Mouse (Mus musculus) gastrocnemius, adult 2 months (tissue): ENCODE measurements around the gene Ddrgk1. TPM values are rescaled to one million over a fixed set of nuclear protein-coding genes. Genes with fewer than 3 reads are reported as not detected.
"Not testable (repeated sequence)": the region's sequence is repeated elsewhere in the genome, so short reads cannot be mapped to it uniquely, and the experiment has no call there.

Source experiments
- DNase-seq: peaks from one replicate; pipeline ENCODE4 v3.0.0; 2022
- H3K27ac ChIP-seq: fragments of 200-600 bp; 2 replicates; pipeline ENCODE4 v1.8.1; 2022; ENCODE audit warnings: mild to moderate bottlenecking
- H3K4me3 ChIP-seq: fragments of 200-600 bp; 2 replicates; pipeline ENCODE4 v1.8.1; 2022; ENCODE audit warnings: mild to moderate bottlenecking, moderate library complexity
- CTCF ChIP-seq: fragments of 200-600 bp; IDR thresholded peaks from 2 replicates; pipeline ENCODE4 v1.8.1; 2022; ENCODE audit warnings: antibody characterized with exemption, mild to moderate bottlenecking, moderate library complexity
- intact Hi-C: fragments of 180-260 bp; cut with DNase I; formaldehyde crosslinking; loops from one replicate; pipeline ENCODE4 v1.15.1; 2025
- total RNA-seq, 2 experiments: library from RNA; stranded (reverse); gene quantifications; 2 replicates each; pipeline ENCODE4 v1.2.3; 2021

The Ddrgk1 gene
- total RNA-seq, 2 experiments from 2014 or later = 104 to 127 TPM

DNA sequence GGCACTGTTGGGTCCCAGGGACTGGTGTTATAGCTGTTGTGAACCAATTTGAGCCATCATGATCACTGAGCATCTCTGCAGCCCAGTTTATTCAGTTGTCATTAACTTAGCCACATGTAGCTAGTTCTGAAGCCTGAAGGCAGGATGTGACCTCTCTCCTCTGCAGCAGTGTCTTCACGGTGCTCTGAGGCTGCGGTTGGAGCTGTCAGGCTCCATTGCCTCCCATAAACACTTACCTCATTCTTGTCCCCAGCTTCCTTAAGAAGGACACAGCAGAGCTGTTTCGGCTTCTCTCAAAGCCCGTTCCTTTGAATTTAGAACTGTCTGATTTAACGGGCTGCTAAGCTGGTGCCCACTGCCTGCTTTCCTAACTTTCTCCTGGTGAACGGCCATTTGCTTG is 15.4 kb upstream of the Ddrgk1 start:
- no peak for TF ChIP-seq CTCF
- intact Hi-C loops = no loop called here
- no peak for DNase-seq
- no peak overlapping the region for H3K4me3 ChIP-seq
- H3K27ac ChIP-seq = no peak overlapping the region

GRCm38 (mm10) chr2:130679154-130679553 is 14.7 kb upstream of the Ddrgk1 start:
- no peak overlapping the region for H3K4me3 ChIP-seq
- intact Hi-C loops = no loop called here
- no peak overlapping the region for H3K27ac ChIP-seq
- DNase-seq = no peak
- no peak for TF ChIP-seq CTCF

DNA sequence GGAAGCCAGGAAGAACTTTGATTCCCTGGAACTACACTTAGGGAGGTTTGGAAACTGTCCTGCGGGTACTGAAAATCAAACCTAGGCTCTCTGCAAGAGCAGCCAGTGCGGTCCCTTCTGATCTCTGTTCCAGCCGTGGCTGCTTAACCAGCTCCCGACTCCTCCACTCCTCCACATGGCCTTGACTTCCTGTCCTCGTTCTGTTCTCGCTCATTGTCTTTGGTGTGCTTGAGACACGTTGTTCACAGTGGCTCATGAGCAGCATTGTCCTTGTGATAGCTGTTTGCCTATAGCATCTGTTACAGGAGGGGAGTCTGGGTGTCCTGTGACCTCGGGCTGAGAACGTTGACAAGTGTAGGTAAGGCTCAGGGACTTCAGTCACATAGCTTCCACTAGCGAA is 12.8 kb upstream of the Ddrgk1 start:
- intact Hi-C loops = no loop called here
- TF ChIP-seq CTCF = no peak
- no peak overlapping the region for H3K27ac ChIP-seq
- DNase-seq = no peak
- H3K4me3 ChIP-seq = no peak overlapping the region

DNA sequence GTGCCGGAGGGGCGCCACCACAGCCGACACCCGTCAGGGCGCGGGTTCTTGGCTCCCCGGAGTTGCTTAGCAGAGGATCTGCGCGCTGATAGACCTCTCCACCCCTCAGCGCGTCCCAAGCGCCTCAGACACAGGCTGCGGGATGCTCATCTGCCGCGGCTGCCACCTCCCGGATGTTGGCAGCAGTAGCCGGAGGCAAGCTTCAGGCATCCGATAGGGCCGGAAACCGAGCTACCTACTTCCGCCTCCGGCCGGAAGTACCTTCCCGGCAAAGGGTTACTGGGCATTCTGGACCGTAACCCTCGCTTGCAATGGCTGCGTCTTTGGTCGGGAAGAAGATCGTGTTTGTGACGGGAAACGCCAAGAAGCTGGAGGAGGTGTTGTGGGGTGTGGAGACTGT is 3.1 kb upstream of the Ddrgk1 start, which contains the start of gene Itpa:
Gene Itpa, plus strand, starts transcription at position 52 of the 400 bp plus-strand sequence.
- peak; percentile 92 for DNase-seq
- Histone ChIP-seq H3K4me3 (peak within 1 kb of the TSS; percentile 89), H3K27ac (peak within 1 kb of the TSS; percentile 92)
- TF ChIP-seq CTCF = peak; percentile 52
- intact Hi-C loops = no loop called here

DNA sequence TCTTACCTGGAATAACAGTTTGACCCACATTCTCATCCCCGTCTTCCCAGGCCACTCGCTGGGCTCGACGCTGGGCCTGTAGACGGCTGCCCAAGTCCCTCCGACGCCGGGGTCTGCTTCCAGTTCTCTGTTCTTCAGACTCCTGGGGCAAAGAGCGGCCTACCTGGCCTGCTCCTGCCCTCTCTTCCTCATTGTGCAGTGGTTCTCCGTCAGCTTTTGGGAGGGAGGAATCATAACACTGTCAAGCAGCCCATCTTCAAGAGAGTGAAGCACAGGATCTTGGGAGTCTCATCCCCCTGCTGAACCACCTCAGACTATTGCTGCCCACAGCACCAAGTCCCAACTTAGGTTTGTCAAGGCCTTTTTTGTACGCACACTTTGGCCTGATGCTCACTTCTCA is 1.1 kb downstream of the Ddrgk1 start:
- H3K27ac ChIP-seq = peak overlapping the region; percentile 1; the same call in 1 of the 2 replicates
- TF ChIP-seq CTCF = no peak
- intact Hi-C loops = no loop called here
- DNase-seq = no peak
- peak overlapping the region; percentile 87 for H3K4me3 ChIP-seq

DNA sequence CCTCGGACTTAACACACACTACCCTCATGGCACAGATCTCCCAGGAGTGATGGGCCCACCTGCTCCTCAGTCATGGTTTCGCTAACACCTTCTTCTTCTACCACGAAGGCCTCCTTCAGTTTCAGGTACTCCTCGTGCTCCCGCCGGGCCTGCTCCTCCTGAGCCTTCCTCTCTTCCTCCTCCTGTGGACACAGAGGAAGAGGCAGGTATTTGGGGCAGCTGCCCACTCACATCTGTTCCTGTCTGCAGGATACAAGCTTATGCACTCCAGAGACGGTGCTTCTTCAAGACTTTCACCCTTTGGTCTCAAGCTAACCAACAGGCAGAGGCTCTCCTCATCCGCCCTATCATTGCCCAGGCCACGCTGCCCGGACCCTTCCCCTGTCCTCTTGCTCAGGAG is 5.9 kb downstream of the Ddrgk1 start:
- TF ChIP-seq CTCF = no peak
- no peak for DNase-seq

GRCm38 (mm10) chr2:130657541-130657940 is 6.9 kb downstream of the Ddrgk1 start:
- no peak for TF ChIP-seq CTCF
- no peak overlapping the region for H3K27ac ChIP-seq
- no peak for DNase-seq
- H3K4me3 ChIP-seq = no peak overlapping the region
- intact Hi-C loops = no loop called here

More for the DNA sequence above, 5.9 kb downstream of the Ddrgk1 start:
- Histone ChIP-seq H3K4me3 (no peak overlapping the region), H3K27ac (no peak overlapping the region)
- intact Hi-C loops = no loop called here

GRCm38 (mm10) chr2:130656536-130656935 is 7.9 kb downstream of the Ddrgk1 start:
- intact Hi-C loops = no loop called here
- no peak for TF ChIP-seq CTCF

DNA sequence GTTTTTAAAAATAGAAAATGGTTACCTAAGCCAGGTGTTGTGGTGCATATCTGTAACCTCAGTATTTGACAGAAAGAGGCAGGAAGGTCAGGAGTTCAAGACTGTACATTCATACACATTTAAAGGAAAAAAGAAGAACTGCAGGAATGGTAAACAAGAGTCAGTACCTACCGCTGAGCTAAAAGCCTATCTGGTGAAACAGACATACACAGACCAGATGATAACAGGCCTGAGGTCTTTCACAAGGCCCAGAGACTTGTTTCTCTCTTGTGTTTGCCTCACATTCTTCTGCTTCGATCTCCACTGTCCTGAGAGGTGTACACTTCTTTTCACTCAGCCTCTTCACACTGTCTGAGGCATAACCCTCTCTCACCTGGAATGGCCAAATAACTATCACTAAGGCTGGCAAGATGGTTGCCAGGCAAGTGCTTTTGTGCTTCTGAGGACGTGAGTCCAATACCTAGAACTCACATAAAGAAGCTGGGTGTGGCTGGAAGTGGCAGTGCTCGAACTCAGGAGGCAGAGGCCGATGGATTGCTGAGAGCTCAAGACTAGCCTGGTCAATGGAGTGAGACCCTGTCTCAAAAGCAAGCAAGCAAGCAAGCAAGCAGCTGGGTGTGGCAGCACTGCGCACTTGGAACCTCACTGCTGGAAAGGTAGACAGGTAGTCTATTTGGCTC is 8.7 kb downstream of the Ddrgk1 start:
- H3K4me3 ChIP-seq = no peak overlapping the region
- intact Hi-C loops = no loop called here
- no peak for TF ChIP-seq CTCF
- H3K27ac ChIP-seq = no peak overlapping the region
- DNase-seq = no peak

More at GRCm38 (mm10) chr2:130656536-130656935, 7.9 kb downstream of the Ddrgk1 start:
- no peak for DNase-seq
- H3K4me3 ChIP-seq = no peak overlapping the region
- no peak overlapping the region for H3K27ac ChIP-seq

DNA sequence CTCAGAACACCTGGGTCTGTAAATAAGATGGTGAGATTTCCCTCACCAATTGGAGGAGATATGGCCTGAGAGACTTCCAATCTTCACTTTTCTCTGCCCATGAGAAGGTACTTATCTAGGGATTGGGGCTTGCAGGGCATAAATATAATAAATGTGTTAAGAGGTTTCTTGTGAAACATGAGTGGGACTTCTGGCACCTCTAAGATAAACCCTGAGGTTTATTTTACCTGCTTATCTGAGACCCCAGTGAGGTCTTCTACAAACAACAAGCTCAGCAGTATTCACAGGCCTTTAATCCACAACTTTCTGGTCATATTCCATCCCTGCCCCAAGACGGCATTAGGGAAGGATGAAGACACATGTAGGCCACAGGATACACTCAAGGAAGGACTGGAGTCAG is 10.7 kb downstream of the Ddrgk1 start:
- no peak for TF ChIP-seq CTCF
- no peak overlapping the region for H3K27ac ChIP-seq
- intact Hi-C loops = no loop called here
- no peak for DNase-seq
- no peak overlapping the region for H3K4me3 ChIP-seq

- Histone ChIP-seq H3K4me3 (no peak overlapping the region), H3K27ac (no peak overlapping the region)
- intact Hi-C loops = no loop called here
- no peak for TF ChIP-seq CTCF
- DNase-seq = no peak
Observed at GRCm38 (mm10) chr2:130653303-130653702, 11.2 kb downstream of the Ddrgk1 start.

- intact Hi-C loops = not testable (repeated sequence)
Observed at GRCm38 (mm10) chr2:130649028-130649427, 15.4 kb downstream of the Ddrgk1 start.

DNA sequence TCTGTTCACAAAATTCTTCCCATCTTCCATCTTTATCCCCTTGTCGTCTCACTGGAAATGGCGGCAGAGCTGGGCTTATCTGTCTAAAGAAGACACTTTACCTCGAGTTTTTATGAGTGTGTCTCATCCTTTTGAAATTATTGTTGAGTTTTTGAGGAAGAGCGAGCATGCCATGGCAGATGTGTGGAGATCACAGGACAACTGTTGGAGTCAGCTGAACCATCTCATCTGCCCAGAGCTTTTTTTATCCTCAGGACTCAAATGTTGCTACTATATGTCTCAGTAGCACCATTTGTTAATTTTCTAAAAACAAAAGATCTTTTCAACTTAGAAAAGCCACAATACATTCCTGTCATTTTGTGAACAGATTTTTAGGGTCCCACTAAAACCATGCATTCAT is 19.3 kb downstream of the Ddrgk1 start:
- no peak for TF ChIP-seq CTCF
- H3K4me3 ChIP-seq = no peak overlapping the region

More at GRCm38 (mm10) chr2:130649028-130649427, 15.4 kb downstream of the Ddrgk1 start:
- H3K4me3 ChIP-seq, H3K27ac ChIP-seq, DNase-seq: not testable (repeated sequence)

More for the DNA sequence above, 19.3 kb downstream of the Ddrgk1 start:
- intact Hi-C loops = no loop called here
- no peak overlapping the region for H3K27ac ChIP-seq
- no peak for DNase-seq
